Mouse (Mus musculus) macrophage (primary cell): ENCODE measurements around the gene Adam33. TPM values are rescaled to one million over a fixed set of nuclear protein-coding genes. Genes with fewer than 3 reads are reported as not detected.

Experiments used
- H3K27ac ChIP-seq: fragments of 350-480 bp; formaldehyde crosslinking; 2 replicates; pipeline ENCODE4 v1.9.0; 2021
- H3K36me3 ChIP-seq: fragments of 350-480 bp; formaldehyde crosslinking; 2 replicates; pipeline ENCODE4 v1.9.0; 2021; ENCODE audit errors: inconsistent target
- H3K4me3 ChIP-seq: fragments of 350-480 bp; formaldehyde crosslinking; 2 replicates; pipeline ENCODE4 v1.9.0; 2021; ENCODE audit errors: inconsistent target
- H3K79me2 ChIP-seq: fragments of 350-480 bp; formaldehyde crosslinking; 2 replicates; pipeline ENCODE4 v1.9.0; 2021; ENCODE audit errors: inconsistent target
- WGBS: methylation state at CpG from one replicate; pipeline ENCODE4 v1.1.7; 2026; ENCODE audit warnings: inconsistent platforms; ENCODE audit not compliant: missing documents; 5-methylcytosine and 5-hydroxymethylcytosine counted together
- polyA plus RNA-seq: library from polyadenylated mRNA; stranded (reverse); fragments of 250-400 nt; gene quantifications from 3 replicates; pipeline ENCODE4 v1.2.4, GENCODE M21; 2018; ENCODE audit warnings: inconsistent platforms

Gene Adam33
- polyA plus RNA-seq, 1 experiment from 2014 or later, result 5.5 TPM

DNA sequence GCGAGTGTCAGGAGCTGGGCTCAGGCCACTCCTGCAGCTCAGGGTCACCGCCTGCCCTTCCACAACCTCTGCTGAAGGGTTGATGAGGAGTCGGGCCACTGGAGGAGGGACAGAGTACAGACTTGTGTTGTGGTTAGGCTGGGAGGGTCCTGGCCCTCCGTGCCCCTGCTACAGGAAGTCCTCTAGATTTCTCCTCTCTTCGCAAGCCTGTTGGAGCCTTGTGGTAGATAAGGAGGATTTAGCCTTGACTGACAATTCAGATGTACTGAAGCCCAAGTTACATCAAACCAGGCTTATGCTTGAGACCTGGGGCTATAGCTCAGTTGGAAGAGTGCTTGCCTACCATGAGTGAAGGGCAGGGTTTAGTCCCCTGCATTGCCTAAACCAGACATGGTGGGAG, 16.9 kb upstream of the Adam33 start:
- H3K27ac ChIP-seq, result no peak overlapping the region
- H3K4me3 ChIP-seq, result no peak overlapping the region
- H3K79me2 ChIP-seq, result peaks cover 40% of the 10 kb centered on the region
- peaks cover 89% of the 10 kb centered on the region for H3K36me3 ChIP-seq
- WGBS, result 62% methylated on average over 4 of the region's 5 CpGs

DNA sequence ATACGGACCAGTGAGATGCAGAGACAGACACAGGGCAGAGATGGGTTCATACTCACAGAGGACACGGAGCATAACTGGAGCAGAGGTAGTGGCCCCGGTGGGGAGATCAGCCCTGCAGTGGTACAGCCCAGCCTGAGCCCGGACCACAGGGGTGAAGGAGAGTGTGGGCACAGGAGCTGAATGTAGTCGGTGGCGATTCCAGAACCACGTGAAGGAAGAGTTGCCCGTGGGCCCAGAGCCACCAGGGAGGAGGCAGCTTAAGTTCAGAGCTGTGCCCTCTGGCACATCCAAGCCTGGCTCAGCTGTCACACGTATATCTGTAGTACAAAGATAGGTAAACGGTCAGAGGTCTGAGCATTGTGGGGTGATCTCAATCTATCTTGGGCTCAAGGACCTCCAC, 8.9 kb upstream of the Adam33 start:
- H3K36me3 ChIP-seq, result peaks cover 78% of the 10 kb centered on the region
- 85% methylated on average over 10 of the region's 10 CpGs for WGBS
- H3K79me2 ChIP-seq, result no peaks in the 10 kb centered on the region
- no peak overlapping the region for H3K4me3 ChIP-seq
- no peak overlapping the region for H3K27ac ChIP-seq

DNA sequence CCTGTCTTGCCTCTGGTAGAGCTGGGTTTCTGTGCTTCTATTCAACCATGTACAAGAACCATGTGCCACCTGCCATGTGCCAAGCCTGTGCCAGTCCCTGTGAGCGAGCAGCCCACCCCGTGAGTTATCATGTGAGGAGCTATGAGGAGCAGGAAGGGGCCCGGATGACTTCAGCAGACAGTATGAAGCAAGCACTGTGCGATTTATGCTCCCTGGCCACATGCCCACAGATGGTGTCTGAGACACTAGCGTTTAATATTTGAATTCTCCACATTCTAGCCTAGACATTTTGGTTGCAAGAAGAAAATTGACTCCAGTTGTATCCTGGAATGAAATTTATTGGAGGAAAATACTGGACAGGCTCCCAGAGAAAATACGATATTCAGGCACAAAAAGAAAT, 3.9 kb upstream of the Adam33 start:
- WGBS, result 57% methylated on average over 6 of the region's 6 CpGs
- H3K4me3 ChIP-seq, result no peak overlapping the region
- H3K36me3 ChIP-seq, result peaks cover 29% of the 10 kb centered on the region
- no peaks in the 10 kb centered on the region for H3K79me2 ChIP-seq
- H3K27ac ChIP-seq, result peak overlapping the region; percentile 7; the same call in 1 of the 2 replicates

DNA sequence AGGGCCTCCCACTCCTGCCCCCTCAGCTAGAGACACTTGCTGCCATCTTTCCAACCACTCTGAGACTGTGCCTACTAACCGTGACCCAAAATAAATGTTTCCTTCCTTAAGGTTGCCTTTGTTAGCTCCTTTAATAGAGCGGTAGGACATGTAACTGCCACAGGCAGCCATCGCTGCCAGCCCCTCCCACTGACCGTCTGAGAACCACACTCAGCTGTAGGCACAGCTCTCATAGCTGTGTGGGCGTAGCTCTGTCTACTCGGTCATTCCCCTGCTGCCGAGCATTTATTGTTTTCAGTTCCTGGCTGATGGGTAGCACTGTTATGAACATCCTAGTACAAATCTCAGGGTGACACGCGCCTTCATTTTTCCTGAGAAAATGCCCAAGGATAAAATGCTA, 2.7 kb upstream of the Adam33 start:
- Histone ChIP-seq H3K4me3 (no peak overlapping the region), H3K27ac (no peak overlapping the region), H3K36me3 (peaks cover 19% of the 10 kb centered on the region), H3K79me2 (no peaks in the 10 kb centered on the region)
- 75% methylated on average over 9 of the region's 9 CpGs for WGBS

DNA sequence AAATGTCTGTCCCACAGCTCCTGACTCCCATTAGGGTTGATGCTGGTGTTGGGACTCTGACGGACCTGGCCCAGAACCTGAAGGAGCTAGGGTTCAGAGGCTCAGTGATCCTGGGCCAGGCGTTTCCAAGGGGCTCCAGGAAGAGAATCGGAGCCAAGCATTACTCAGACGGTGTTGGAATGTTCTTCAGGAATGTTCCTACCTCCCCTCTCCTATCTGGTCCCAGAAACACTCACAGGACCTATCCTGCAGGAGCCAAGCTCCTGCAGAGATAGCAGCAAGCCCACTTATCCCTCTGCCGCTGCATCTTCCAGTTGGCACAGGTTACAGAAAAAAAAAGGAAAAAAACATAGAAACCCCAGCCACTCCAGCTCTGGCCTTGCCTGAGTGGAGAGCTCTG, 2.0 kb downstream of the Adam33 start:
- no peaks in the 10 kb centered on the region for H3K36me3 ChIP-seq
- H3K4me3 ChIP-seq, result no peak overlapping the region
- no peak overlapping the region for H3K27ac ChIP-seq
- 87% methylated on average over 5 of the region's 5 CpGs for WGBS
- H3K79me2 ChIP-seq, result no peaks in the 10 kb centered on the region

DNA sequence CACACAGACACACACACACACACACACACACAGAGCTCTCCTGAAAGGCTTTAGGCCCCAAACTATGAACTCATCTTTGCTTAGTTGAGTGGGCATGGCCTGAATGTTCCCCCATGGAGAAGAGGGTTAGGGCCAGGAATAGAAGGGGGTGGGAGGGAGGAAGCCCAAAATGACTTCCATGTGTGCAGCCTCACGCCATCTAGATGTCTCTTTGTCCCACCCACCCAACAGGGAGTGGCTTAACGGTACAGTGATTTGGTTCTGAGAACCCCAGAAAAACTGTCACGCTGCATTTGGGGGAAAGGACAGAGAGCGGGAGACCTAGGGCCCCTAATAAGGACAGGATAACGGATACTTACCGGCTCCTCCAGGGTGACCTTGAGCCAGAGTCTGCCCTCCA, 2.8 kb downstream of the Adam33 start:
- WGBS, result 94% methylated on average over 6 of the region's 6 CpGs
- H3K36me3 ChIP-seq, result no peaks in the 10 kb centered on the region
- no peak overlapping the region for H3K4me3 ChIP-seq

DNA sequence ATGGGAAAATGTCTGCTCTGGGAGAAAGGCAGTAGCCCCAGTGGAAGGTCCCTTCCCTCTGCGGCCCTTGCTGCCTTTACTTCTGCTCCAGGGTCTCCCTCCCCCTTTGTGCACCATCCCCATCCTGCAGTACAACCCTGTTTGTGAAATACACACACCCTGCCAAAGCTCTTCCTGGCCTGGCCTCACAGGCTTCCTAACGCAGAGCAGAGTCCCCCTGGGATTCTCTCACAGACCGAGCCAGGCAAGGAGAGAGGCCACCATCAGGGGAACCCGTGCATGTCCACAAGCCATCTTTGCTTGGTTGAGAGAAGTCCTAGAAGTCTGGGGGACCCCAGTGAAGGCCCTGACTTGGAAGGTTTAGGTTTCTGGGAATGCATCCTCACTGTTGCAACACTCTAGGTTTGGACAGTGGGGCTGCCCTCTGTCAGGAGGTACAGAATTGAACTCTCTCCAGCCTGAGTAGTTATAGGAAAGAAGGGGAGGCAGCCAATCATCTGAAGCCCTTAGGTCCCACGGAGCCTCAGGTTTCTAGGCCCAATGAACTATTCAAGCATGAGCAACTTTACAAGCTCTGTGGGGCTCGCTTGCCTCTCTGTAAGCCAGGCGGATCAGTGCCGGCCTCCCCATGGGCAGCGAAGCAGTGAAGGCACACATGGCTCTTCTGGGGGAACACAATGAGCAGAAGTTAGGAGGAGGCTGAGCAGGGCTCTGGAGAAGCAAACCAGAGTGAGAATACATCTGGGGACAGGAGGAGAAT, 3.7 kb downstream of the Adam33 start:
- Histone ChIP-seq H3K79me2 (no peaks in the 10 kb centered on the region), H3K4me3 (no peak overlapping the region), H3K27ac (no peak overlapping the region), H3K36me3 (no peaks in the 10 kb centered on the region)
- 95% methylated on average over 9 of the region's 9 CpGs for WGBS

More for the DNA sequence above, 2.8 kb downstream of the Adam33 start:
- Histone ChIP-seq H3K79me2 (no peaks in the 10 kb centered on the region), H3K27ac (no peak overlapping the region)

DNA sequence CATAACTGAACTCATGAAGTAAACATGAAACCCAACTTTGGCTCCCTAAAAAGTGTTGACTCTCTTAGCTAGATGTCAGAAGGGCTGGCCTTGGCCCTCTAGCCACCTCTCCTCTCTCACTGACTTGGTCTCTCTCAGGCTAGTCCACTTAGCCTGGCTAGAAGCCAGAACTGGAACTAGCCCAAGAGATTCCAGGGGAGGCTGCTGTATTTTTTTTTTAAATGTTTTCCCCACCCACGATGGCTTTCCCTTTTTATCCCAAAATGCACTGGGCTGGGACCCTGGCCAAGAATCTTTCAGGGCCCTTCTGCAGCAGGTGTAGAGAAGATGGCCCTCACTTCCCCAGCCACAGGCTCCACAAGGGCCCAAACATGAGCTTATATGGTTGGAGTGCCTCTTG, 4.2 kb downstream of the Adam33 start:
- Histone ChIP-seq H3K36me3 (no peaks in the 10 kb centered on the region), H3K27ac (no peak overlapping the region), H3K79me2 (no peaks in the 10 kb centered on the region), H3K4me3 (no peak overlapping the region)
- WGBS, result 78% methylated on average over 1 of the region's 1 CpGs

DNA sequence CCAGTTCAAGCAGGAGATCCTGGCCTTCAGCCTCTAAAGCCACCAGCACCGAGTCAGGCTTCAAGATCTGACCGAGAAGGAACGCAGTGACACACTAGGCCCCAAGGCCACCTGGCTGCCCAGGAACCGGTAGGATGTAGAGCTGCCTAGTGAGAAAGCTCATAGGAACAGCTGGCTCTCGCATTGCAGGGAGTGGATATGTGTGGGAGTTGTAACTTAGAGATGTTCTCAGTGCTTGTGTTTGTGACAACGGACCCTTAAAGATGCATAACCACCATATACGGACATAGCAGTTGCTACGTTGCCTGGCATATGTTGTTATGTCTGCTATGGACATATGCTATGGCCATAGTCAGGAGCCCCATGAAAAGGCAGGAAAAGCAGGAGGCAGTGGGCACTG, 4.9 kb downstream of the Adam33 start:
- Histone ChIP-seq H3K27ac (no peak overlapping the region), H3K4me3 (no peak overlapping the region), H3K36me3 (no peaks in the 10 kb centered on the region), H3K79me2 (no peaks in the 10 kb centered on the region)
- 93% methylated on average over 8 of the region's 8 CpGs for WGBS

DNA sequence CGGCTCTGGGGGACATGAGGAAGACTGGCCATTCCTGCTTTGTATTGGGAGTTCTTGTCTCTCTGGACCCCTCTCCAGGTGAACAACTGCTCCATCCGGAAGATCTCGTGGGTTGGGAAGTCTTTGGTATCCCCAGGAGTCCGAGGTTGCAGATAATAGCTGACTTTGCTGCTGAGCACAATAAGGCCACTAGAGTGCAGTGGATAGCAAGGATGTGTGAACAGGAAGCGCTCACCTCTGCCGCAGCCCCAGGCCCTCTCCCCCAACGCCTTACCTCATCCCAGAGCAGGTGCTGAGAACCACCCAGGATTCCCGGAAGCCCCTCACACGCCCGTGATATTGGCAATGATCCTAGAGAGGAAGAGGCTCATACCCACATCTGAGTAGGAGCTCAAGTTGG, 7.4 kb downstream of the Adam33 start:
- 4% methylated on average over 10 of the region's 10 CpGs for WGBS
- no peak overlapping the region for H3K4me3 ChIP-seq

DNA sequence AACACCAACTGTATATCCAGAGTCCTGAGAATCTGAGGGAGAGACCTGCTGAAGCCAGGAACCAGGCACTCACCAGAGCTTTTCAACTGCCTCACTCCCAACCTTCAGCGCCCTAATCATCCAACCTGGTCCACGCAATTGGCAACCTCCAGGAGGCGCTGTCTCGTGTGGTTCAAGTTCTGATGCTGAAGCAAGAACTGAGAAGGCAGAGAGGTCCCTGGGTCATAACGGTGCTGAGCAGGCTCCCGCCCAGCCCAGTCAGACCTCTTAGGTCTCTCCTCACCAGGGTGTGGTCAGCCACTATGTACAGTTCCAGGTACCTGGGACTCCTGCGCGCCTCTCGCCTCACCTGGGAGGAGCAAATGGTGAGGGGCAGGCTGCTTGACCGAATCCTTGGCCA, 8.0 kb downstream of the Adam33 start:
- WGBS, result 11% methylated on average over 10 of the region's 10 CpGs
- Histone ChIP-seq H3K4me3 (no peak overlapping the region), H3K36me3 (no peaks in the 10 kb centered on the region), H3K79me2 (no peaks in the 10 kb centered on the region), H3K27ac (no peak overlapping the region)

More for the DNA sequence above, 7.4 kb downstream of the Adam33 start:
- H3K79me2 ChIP-seq, result no peaks in the 10 kb centered on the region
- H3K36me3 ChIP-seq, result no peaks in the 10 kb centered on the region
- no peak overlapping the region for H3K27ac ChIP-seq

DNA sequence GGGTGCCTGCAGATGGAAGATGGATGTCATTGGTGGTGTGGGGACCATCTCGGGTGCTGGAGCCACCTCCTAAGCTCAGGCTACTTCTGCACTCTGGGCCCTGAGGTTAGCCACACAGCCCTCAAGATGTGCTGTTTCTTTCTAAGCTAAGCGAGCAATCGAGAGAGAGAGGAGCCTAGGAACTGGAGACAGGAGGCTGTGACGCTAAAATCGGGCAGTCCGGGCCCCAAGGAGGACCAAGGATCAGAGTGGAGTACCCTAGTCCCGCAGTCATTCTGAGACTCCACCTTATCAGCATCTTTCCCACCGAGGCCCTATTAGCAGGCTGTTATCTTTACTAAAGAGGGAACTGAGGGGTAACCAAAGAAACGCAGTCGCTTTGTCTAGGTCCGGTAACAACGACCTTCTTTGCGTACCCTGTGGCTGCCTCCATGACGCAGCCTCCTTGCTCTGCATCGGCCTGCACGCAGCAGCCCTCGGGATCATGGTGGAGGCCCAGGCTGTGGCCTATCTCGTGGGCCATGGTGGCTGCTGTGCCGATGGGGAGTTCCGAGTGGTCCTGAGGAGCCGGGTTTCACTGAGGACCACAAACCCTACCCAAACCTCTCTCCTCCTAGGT, 8.9 kb downstream of the Adam33 start:
- 10% methylated on average over 21 of the region's 21 CpGs for WGBS
- no peak overlapping the region for H3K4me3 ChIP-seq
- no peak overlapping the region for H3K27ac ChIP-seq

DNA sequence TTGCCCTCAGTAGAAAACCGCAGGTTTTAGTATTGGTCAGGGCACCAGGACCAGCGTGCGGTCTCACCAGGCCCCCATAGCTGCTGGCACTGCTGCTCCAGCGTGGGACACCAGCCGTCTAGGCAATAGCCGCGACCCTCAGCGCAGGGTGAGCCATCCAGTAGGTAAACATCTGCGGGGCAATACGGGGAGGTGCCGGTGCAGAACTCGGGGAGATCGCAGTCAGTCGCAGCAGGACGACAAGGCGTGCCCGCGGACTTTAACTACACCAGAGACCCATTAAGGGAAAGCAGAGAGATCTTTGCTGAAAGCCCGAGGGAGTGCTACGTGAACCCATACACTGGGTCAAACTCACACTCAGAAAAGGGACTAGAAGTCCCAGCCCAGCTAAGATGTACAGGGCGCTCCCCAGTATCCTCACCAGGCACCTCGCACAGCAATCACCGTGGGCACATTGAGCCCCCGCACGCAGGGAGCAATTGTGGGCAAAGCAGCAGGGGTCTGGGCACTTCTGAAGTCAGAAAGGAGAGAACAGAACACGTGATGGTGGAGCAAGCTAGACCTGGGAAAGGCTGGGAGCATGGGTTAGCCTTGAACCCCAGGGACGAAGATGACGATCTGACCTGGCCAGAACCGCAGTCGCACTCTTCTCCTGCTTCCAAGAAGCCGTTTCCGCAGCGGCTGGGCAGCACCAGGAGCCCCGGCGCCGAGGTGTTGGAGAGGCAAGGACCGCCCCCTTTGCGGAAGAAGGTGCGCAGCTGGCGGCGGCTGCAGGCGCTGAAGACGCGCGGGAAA, 9.6 kb downstream of the Adam33 start:
- Histone ChIP-seq H3K27ac (no peak overlapping the region), H3K4me3 (no peak overlapping the region), H3K79me2 (no peaks in the 10 kb centered on the region), H3K36me3 (no peaks in the 10 kb centered on the region)
- WGBS, result 12% methylated on average over 45 of the region's 45 CpGs

More for the DNA sequence above, 8.9 kb downstream of the Adam33 start:
- no peaks in the 10 kb centered on the region for H3K79me2 ChIP-seq
- no peaks in the 10 kb centered on the region for H3K36me3 ChIP-seq

DNA sequence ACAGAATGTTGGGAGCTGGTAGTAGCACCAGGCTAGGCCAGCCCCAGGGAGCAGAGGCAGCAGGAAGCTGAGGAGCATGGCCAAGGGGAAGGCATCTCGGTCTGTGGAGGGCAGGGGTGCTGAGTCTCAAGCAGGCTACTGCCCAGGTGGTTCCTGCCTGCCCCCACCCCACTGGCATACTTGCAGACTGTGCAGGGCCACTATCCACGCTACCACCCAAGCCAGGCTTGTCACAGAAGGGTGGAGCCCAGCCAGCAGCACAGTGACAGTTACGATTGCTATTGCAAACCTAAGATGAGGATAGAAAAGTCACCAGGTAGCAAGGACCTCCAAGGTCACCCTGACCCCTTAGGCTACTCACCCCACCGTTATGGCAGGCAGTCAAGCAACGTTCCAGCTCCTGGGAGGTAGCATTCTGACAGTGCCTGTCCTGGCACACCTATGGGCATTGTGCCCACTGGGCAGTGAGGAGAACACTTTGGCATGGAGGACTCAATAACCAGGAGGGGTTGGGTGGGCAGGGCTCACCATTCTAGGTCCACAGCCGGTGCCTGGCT, 10.7 kb downstream of the Adam33 start:
- WGBS, result 75% methylated on average over 6 of the region's 6 CpGs
- no peak overlapping the region for H3K27ac ChIP-seq
- no peaks in the 10 kb centered on the region for H3K79me2 ChIP-seq
- no peaks in the 10 kb centered on the region for H3K36me3 ChIP-seq
- no peak overlapping the region for H3K4me3 ChIP-seq

DNA sequence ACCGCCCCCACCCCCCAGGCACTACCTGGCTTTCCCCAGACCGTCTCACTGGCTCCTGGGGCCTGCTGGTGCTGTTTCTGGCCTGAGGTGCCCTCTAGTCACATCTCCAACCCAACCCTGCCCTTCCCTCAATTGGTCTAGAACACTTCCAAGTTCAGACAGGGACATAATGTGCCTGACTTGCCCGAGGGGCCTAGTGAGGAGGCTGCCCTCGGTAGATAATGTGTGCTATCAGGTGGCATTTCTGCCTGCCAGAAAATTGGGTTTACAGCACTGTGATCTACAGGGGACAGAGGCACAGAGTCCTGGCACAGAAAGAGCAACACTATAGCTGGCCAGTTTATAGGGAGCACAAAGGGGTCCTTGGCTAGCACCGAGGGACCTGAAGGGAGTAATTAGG, 11.6 kb downstream of the Adam33 start:
- Histone ChIP-seq H3K36me3 (no peaks in the 10 kb centered on the region), H3K27ac (no peak overlapping the region), H3K79me2 (no peaks in the 10 kb centered on the region), H3K4me3 (no peak overlapping the region)
- 85% methylated on average over 5 of the region's 5 CpGs for WGBS
